Mouse (Mus musculus) lung, postnatal 10 days (tissue): ENCODE data around the gene Olfr545.

Source experiments
- DNase-seq: peaks from one replicate; pipeline ENCODE4 v3.0.0; 2021

The Olfr545 gene

DNA sequence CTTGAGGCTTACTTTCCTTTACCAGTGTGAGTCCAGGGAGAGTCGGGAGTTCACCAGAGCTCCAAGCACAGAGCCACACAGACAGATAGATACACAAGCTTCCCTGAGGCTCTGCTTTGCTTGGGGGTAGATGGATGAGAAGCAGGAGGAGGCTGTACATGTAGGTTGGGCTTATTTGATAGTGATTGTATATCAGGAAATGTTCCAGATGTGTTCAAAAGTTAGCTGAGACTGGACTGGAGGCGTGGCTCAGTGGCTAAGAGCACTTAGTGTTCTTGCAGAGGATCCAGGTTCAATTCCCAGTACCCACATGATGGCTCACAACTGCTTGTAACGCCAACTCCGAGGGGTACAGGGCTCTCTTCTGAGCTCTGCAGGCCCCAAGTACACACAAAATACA, 20.9 kb downstream of the Olfr545 start:
- DNase-seq, result no peak

DNA sequence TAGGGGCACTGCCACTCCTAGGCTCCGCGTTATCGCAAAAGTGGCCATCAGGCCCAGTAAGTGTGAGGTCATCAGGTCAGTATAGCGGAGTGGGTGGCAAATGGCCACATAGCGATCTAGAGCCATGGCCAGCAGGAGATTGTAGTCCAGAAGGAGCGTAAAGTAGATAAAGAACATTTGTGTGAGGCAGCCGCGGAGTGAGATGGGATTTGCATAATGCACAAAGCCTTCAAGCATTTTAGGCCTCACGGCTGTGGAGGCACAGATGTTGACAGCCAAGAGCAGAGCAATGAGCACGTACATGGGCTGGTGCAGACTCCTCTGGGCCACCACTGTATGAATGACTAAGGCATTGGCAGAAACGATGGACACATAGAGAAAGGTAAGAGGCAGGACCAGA, 22.0 kb downstream of the Olfr545 start:
- DNase-seq, result no peak

GRCm38 (mm10) chr7:102476601-102477000, 22.8 kb downstream of the Olfr545 start:
- DNase-seq, result no peak

- no peak for DNase-seq
Measured at GRCm38 (mm10) chr7:102472675-102473074, 26.7 kb downstream of the Olfr545 start.

GRCm38 (mm10) chr7:102467566-102467965, 31.8 kb downstream of the Olfr545 start:
- no peak for DNase-seq

- DNase-seq, result no peak
Measured at GRCm38 (mm10) chr7:102458618-102459380, 40.6 kb downstream of the Olfr545 start.

DNA sequence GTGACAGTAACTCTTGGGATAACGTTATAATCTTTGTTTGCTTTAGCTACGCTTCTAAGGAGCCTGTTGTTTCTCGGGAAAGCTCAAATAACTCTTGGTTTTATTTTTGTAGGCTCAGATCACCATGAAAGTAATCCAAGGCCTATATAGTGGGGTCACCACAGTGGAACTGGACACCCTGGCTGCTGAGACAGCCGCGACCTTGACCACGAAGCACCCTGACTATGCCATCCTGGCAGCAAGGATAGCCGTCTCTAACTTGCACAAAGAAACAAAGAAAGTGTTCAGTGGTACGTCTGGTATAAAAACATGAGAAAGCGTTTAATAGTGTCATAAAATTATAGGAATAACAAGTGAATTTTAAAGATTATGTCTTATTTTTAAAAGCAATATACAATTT, 52.9 kb downstream of the Olfr545 start:
- no peak for DNase-seq

GRCm38 (mm10) chr7:102444301-102444700, 55.1 kb downstream of the Olfr545 start:
- DNase-seq, result no peak

GRCm38 (mm10) chr7:102442432-102442831, 56.9 kb downstream of the Olfr545 start:
- no peak for DNase-seq

DNA sequence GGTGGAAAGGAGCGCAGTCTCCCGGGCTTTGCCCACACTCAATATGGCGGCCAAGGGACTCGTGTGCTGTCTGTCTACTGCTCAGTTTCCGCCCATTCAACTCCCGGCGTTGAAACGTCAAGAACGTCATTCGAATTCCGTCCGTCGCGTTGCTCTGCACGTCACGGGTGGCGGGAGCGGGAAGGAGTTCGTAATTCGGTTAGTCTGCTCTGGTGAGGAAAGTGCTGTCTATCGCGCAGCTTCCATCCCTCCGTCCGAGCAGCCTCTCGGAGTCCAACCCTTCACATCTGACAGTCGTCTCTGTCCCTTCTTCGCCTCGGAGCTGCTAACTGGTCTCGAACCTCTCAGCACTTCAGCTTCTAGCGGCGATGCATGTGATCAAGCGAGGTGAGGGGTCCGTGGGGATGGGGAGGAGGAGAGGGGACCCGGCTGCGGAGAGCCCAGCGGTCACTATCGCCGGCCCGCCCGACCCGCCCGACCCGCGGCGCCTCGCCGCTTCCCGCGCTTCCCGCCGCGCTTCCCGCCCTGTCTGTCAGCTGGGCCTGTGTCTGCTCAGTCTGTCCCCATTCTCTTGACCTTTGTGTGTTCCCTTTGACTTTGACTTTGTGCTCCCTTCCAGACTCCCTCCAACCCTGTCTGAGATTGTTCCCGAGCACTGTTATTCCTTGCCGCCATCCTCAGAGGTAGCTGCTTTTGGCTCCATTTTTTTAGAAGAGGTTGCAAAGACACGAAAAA, 57.5 kb downstream of the Olfr545 start, which contains the start of gene Rrm1:
TSS of gene Rrm1 (plus strand) at position 39 of the 735 bp plus-strand sequence.
- DNase-seq, result peak; percentile 97
